Mouse (Mus musculus) intestine, embryonic 15.5 days (tissue): ENCODE measurements around the gene Ldhal6b. TPM values are rescaled to one million over a fixed set of nuclear protein-coding genes. Genes with fewer than 3 reads are reported as not detected.
"Not testable (repeated sequence)": the region's sequence is repeated elsewhere in the genome, so short reads cannot be mapped to it uniquely, and the experiment has no call there.

ENCODE experiments used
- ATAC-seq: fragments of 200-750 bp; cut with Nextera tagmentation; 2 replicates; pipeline ENCODE4 v1.8.0; 2017; ENCODE audit warnings: moderate TSS enrichment, moderate library complexity
- H3K27ac ChIP-seq: fragments of 300-500 bp; sonication (generic); 2 replicates; pipeline ENCODE4 v1.5.1; 2015; ENCODE audit warnings: mild to moderate bottlenecking, inconsistent platforms
- H3K27me3 ChIP-seq: fragments of 300-500 bp; sonication (generic); replicated peaks from 2 replicates; pipeline ENCODE4 v1.6.1; 2015; ENCODE audit warnings: inconsistent platforms
- H3K36me3 ChIP-seq: fragments of 300-500 bp; sonication (generic); 2 replicates; pipeline ENCODE4 v1.6.1; 2015; ENCODE audit warnings: inconsistent platforms
- H3K4me1 ChIP-seq: fragments of 300-500 bp; sonication (generic); replicated peaks from 2 replicates; pipeline ENCODE4 v1.6.1; 2015; ENCODE audit warnings: inconsistent platforms
- H3K4me2 ChIP-seq: fragments of 300-500 bp; sonication (generic); replicated peaks from 2 replicates; pipeline ENCODE4 v1.6.1; 2015; ENCODE audit warnings: mild to moderate bottlenecking, inconsistent platforms
- H3K4me3 ChIP-seq: fragments of 300-500 bp; sonication (generic); replicated peaks from 2 replicates; pipeline ENCODE4 v1.5.1; 2015; ENCODE audit warnings: inconsistent platforms
- H3K9ac ChIP-seq: fragments of 300-500 bp; sonication (generic); 2 replicates; pipeline ENCODE4 v1.6.1; 2015; ENCODE audit warnings: inconsistent platforms
- H3K9me3 ChIP-seq: fragments of 300-500 bp; sonication (generic); 2 replicates; pipeline ENCODE4 v1.6.1; 2016; ENCODE audit warnings: inconsistent platforms
- WGBS: fragments of 180-500 bp; shearing (Covaris S2); methylation state at CpG from one replicate; pipeline ENCODE4 v1.1.7; 2015; 5-methylcytosine and 5-hydroxymethylcytosine counted together
- polyA plus RNA-seq: library from polyadenylated mRNA; unstranded; fragments of >200 nt; fragmentation: Nextera tagmentation; extraction: Ambion mirVana; gene quantifications from 2 replicates; pipeline ENCODE4 v1.2.1, GENCODE M21; 2015

Gene Ldhal6b
- not detected in 2 replicates for polyA plus RNA-seq

- WGBS: 96% methylated on average over 11 of the region's 11 CpGs
- no peak for ATAC-seq
- no peak within 1 kb of the TSS for H3K27ac ChIP-seq
- no peaks in the 10 kb centered on the region for H3K4me1 ChIP-seq
- H3K4me2 ChIP-seq: no peak within 1 kb of the TSS
- H3K36me3 ChIP-seq: peaks cover 5% of the 10 kb centered on the region; the same call in 1 of the 2 replicates
- no peak within 1 kb of the TSS for H3K9ac ChIP-seq
- H3K9me3 ChIP-seq: no peaks in the 10 kb centered on the region
- no peak within 1 kb of the TSS for H3K4me3 ChIP-seq
- H3K27me3 ChIP-seq: no peaks in the 10 kb centered on the region
Measured at GRCm38 (mm10) chr17:5418545-5418944, at the start of gene Ldhal6b. TSS of gene Ldhal6b (minus strand) at chr17:5418767.

DNA sequence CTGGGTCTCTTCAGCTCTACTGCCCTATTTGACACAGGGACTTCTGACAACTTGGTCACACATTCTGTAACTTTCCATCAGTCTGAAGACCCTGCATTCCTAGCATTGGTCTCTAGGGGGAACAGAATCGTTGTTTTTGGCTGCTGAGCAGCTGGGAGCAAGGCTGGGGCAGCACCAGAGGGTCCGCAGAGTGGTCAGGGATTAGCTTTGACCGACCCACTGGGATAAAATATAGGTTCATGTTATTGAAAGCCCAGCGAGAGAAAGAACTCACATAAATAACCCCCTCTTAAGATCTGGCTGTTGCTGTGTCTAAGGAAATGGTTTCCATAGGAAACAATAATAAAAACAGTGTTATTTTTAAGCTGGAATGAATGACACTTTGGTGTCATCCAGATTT, 48.6 kb upstream of the Ldhal6b start:
- H3K36me3 ChIP-seq: no peaks in the 10 kb centered on the region
- WGBS: 40% methylated on average over 4 of the region's 4 CpGs
- no peaks in the 10 kb centered on the region for H3K27me3 ChIP-seq
- H3K4me3 ChIP-seq: no peak overlapping the region
- no peak overlapping the region for H3K27ac ChIP-seq
- no peaks in the 10 kb centered on the region for H3K4me1 ChIP-seq
- H3K9ac ChIP-seq: no peak overlapping the region
- no peak for ATAC-seq
- no peaks in the 10 kb centered on the region for H3K9me3 ChIP-seq
- H3K4me2 ChIP-seq: no peak overlapping the region

DNA sequence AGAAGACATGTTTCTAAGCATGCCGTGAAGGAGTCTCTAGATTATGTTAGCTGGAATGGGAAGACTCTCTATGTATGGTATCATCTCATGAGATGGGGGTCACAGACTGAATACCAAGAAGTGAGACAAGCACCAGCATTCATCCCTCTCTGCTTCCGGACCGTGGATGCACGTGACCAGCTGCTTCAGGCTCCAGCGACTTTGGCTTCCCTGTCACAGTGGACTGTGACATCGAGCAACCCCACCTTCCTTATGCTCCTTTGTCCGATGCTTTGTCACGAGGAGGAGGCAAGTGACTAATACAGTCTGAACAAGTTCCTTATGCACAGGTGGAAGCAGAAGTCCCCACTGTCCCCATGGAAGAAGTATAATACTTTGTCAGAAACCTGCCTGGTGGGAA, 48.2 kb upstream of the Ldhal6b start:
- no peaks in the 10 kb centered on the region for H3K9me3 ChIP-seq
- no peak overlapping the region for H3K9ac ChIP-seq
- H3K4me3 ChIP-seq: no peak overlapping the region
- H3K36me3 ChIP-seq: no peaks in the 10 kb centered on the region
- ATAC-seq: no peak
- no peak overlapping the region for H3K27ac ChIP-seq
- H3K4me1 ChIP-seq: no peaks in the 10 kb centered on the region
- no peak overlapping the region for H3K4me2 ChIP-seq
- 84% methylated on average over 8 of the region's 8 CpGs for WGBS
- no peaks in the 10 kb centered on the region for H3K27me3 ChIP-seq

DNA sequence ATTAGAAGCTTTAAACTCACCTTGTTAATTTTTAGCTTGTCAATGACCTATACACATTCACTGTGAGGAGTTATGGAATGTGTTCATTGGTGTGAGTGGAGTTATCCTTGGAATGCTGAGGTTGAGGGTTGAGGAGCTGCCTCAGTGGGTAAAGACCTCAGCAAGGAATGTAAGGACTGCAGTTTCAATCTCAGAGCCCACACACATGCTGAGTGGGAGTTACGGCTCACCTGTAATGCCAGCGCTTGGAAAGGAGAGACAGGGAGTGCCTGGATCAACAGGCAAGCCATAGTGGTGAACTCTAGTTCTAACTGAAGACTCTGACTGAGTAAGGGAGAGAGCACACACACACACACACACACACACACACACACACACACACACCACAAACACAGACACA, 45.3 kb upstream of the Ldhal6b start:
- 74% methylated on average over 2 of the region's 2 CpGs for WGBS
- Histone ChIP-seq H3K9me3 (no peaks in the 10 kb centered on the region), H3K36me3 (no peaks in the 10 kb centered on the region), H3K27ac (no peak overlapping the region), H3K9ac (no peak overlapping the region), H3K27me3 (no peaks in the 10 kb centered on the region), H3K4me2 (no peak overlapping the region), H3K4me1 (no peaks in the 10 kb centered on the region), H3K4me3 (no peak overlapping the region)
- no peak for ATAC-seq

DNA sequence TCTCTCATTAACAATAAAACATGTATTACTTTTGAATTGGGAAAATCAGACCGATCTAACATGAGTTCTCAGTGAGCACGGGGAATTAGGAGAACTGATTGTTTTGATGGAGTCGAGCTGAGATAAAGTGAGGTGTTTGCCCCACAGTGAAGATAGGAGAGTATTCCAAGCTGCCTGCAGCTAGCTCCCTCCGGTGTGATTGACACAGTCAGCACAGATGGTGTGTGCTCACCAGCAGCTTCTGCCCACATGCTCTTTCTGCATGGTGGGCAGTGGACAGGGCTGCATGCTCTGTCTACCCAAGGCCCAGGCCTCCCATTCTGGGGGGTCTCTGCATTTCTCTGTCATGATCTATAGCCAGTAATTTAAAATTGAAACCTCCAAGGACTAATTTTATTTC, 35.1 kb upstream of the Ldhal6b start:
- no peak overlapping the region for H3K4me2 ChIP-seq
- no peaks in the 10 kb centered on the region for H3K9me3 ChIP-seq
- ATAC-seq: no peak
- H3K27me3 ChIP-seq: no peaks in the 10 kb centered on the region
- 80% methylated on average over 4 of the region's 4 CpGs for WGBS
- H3K4me3 ChIP-seq: no peak overlapping the region
- no peaks in the 10 kb centered on the region for H3K36me3 ChIP-seq
- no peak overlapping the region for H3K9ac ChIP-seq
- no peaks in the 10 kb centered on the region for H3K4me1 ChIP-seq
- no peak overlapping the region for H3K27ac ChIP-seq

DNA sequence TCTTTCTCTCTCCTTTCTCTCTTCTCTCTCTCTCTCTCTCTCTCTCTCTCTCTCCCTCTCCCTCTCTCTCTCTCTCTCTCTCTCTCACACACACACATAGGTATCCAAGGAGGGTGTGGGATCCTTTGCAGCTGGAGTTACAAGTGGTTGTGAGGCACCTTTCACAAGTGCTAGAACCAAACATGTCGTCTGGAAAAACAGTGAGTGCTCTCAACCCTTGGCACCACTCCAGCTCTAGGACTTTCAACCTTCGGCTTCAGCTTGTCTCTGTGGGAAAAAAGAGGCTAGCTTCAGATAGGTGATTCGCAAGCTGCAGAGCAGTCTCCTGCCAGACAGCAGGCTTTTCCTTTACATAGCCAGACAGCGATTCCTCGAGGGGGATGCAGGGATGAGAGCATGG, 25.2 kb upstream of the Ldhal6b start:
- ATAC-seq: no peak

GRCm38 (mm10) chr17:5443260-5443659, 24.7 kb upstream of the Ldhal6b start:
- ATAC-seq: no peak
- WGBS: 42% methylated on average over 3 of the region's 3 CpGs

More for the DNA sequence above, 25.2 kb upstream of the Ldhal6b start:
- H3K4me1 ChIP-seq: peaks cover 4% of the 10 kb centered on the region
- no peak overlapping the region for H3K9ac ChIP-seq
- H3K27ac ChIP-seq: no peak overlapping the region
- H3K9me3 ChIP-seq: no peaks in the 10 kb centered on the region
- no peak overlapping the region for H3K4me3 ChIP-seq
- no peaks in the 10 kb centered on the region for H3K36me3 ChIP-seq
- no peaks in the 10 kb centered on the region for H3K27me3 ChIP-seq
- H3K4me2 ChIP-seq: no peak overlapping the region
- WGBS: 34% methylated on average over 5 of the region's 5 CpGs

GRCm38 (mm10) chr17:5442403-5442802, 23.8 kb upstream of the Ldhal6b start:
- not testable (repeated sequence) for H3K4me2 ChIP-seq, H3K27me3 ChIP-seq, ATAC-seq, H3K4me1 ChIP-seq, H3K4me3 ChIP-seq, H3K9ac ChIP-seq, H3K27ac ChIP-seq, H3K36me3 ChIP-seq, H3K9me3 ChIP-seq
- WGBS: 81% methylated on average over 5 of the region's 5 CpGs

More at GRCm38 (mm10) chr17:5443260-5443659, 24.7 kb upstream of the Ldhal6b start:
- no peak overlapping the region for H3K4me2 ChIP-seq
- peaks cover 4% of the 10 kb centered on the region for H3K4me1 ChIP-seq
- H3K27me3 ChIP-seq: no peaks in the 10 kb centered on the region
- no peak overlapping the region for H3K9ac ChIP-seq
- no peaks in the 10 kb centered on the region for H3K36me3 ChIP-seq
- no peak overlapping the region for H3K27ac ChIP-seq
- no peaks in the 10 kb centered on the region for H3K9me3 ChIP-seq
- no peak overlapping the region for H3K4me3 ChIP-seq

DNA sequence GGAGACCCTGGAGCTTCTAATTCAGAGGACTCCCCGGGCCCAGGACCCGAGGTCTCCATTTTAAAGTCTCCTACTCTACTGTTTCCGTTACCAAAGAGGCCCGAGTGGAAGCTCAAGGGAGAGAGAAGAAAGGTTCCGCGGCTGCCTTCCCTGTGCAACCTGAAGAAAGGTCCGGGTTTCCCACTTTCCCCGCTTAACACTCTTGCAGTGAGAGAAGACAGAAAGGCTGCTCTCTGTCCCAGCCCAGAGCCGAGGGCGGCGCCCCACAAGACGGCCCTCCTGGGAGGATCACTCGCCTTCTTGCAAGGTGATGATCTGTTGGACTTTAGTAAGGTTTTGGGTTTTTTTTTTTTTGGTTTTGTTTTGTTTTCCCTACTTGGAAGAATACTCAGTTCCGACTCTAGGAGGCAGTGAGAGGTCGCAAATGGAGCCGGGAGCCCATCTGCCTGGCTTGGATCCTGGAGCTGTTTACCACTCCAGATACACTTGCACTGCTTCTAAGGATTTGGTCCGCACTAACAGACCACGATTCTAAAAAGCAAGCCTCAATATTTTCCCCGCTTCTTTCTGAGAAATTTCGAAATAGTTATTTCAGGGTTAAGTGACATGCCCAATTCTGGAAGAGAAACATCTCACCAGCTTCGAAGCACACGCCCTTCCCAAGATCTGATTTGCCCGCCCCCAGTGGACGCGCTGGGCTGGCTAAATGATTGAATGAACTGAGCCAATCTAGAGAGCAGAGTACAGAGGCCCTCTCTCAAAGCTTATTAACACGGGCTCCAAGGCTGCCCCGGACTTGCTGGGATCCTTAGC, 21.8 kb upstream of the Ldhal6b start, which contains the start of gene Tmem242:
Tmem242 (minus strand) TSS at position 101 of the 813 bp plus-strand sequence.
- Histone ChIP-seq H3K9ac (peak within 1 kb of the TSS; percentile 79), H3K27me3 (no peaks in the 10 kb centered on the region), H3K4me1 (peaks cover 4% of the 10 kb centered on the region), H3K9me3 (no peaks in the 10 kb centered on the region), H3K4me2 (peak within 1 kb of the TSS; percentile 79), H3K4me3 (peak within 1 kb of the TSS; percentile 66), H3K27ac (peak within 1 kb of the TSS; percentile 85), H3K36me3 (no peaks in the 10 kb centered on the region)
- peak; percentile 95 for ATAC-seq
- under 1% methylated on average over 27 of the region's 27 CpGs for WGBS

DNA sequence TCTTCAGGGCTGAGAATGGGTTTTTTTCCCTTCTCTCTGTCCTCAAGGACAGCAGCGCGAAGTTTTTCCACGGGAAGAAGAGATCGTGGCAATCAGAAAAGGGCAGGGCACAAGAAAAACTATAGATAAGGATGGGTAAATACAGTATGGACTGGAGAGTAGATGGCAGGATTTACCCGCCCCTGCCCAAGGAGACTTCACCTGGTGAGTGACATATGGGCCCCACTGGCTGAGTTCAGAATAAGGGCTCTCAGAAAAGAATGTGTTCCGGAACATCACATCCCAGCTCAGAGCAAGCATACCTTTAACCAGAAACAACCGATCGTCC, 21.2 kb upstream of the Ldhal6b start:
- Histone ChIP-seq H3K4me2 (peak overlapping the region; percentile 79), H3K4me1 (peaks cover 4% of the 10 kb centered on the region), H3K9me3 (no peaks in the 10 kb centered on the region), H3K27me3 (no peaks in the 10 kb centered on the region), H3K36me3 (no peaks in the 10 kb centered on the region), H3K27ac (peak overlapping the region; percentile 85; the same call in 1 of the 2 replicates), H3K4me3 (peak overlapping the region; percentile 66), H3K9ac (peak overlapping the region; percentile 79)
- 0% methylated on average over 8 of the region's 8 CpGs for WGBS
- ATAC-seq: peak; percentile 67

- Histone ChIP-seq H3K4me2 (no peak overlapping the region), H3K9ac (no peak overlapping the region), H3K9me3 (no peaks in the 10 kb centered on the region), H3K4me1 (no peaks in the 10 kb centered on the region), H3K27me3 (no peaks in the 10 kb centered on the region), H3K4me3 (no peak overlapping the region), H3K27ac (no peak overlapping the region), H3K36me3 (peaks cover 20% of the 10 kb centered on the region)
- peak; percentile 60 for ATAC-seq
- WGBS: 75% methylated on average over 9 of the region's 9 CpGs
Measured at GRCm38 (mm10) chr17:5429772-5430133, 11.2 kb upstream of the Ldhal6b start.

GRCm38 (mm10) chr17:5429090-5429771, 10.7 kb upstream of the Ldhal6b start:
- WGBS: 60% methylated on average over 10 of the region's 10 CpGs
- Histone ChIP-seq H3K4me2 (no peak overlapping the region), H3K4me3 (no peak overlapping the region), H3K9me3 (no peaks in the 10 kb centered on the region), H3K27me3 (no peaks in the 10 kb centered on the region), H3K27ac (no peak overlapping the region), H3K9ac (no peak overlapping the region), H3K36me3 (peaks cover 20% of the 10 kb centered on the region), H3K4me1 (no peaks in the 10 kb centered on the region)
- ATAC-seq: peak; percentile 79
